Mouse (Mus musculus) effector memory CD4-positive, alpha-beta T cell, adult 7 months (primary cell): Measurements from ENCODE around the gene Guca1a. TPM values are rescaled to one million over a fixed set of nuclear protein-coding genes. Genes with fewer than 3 reads are reported as not detected.

Experiments used
- polyA plus RNA-seq: library from polyadenylated mRNA; unstranded; fragments of 100-300 nt; shearing (Covaris generic); gene quantifications from one replicate; pipeline ENCODE4 v1.2.1, GENCODE M21; 2017

Guca1a gene
- not detected for polyA plus RNA-seq

DNA sequence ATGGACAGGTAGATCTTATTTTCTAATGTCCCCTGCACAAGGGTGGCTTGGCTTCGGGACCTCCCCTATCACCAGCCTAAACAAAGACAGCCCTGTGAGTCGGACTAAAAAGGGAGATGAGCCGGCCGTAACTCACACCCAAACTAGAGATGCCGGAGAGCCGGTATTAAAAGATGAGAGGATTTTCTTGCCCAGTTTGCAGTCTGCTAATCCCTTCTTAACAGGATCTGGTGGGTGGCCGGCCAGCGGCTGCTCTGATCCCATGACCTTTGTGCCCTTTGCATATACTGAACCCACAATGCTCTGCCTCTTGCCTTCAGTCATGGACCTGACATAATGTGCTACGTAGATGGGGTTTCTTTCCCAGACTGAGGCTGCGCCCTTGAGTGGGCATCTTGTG, at the start of gene Guca1a:
Guca1a (minus strand) TSS at position 134 of the 400 bp plus-strand sequence.

DNA sequence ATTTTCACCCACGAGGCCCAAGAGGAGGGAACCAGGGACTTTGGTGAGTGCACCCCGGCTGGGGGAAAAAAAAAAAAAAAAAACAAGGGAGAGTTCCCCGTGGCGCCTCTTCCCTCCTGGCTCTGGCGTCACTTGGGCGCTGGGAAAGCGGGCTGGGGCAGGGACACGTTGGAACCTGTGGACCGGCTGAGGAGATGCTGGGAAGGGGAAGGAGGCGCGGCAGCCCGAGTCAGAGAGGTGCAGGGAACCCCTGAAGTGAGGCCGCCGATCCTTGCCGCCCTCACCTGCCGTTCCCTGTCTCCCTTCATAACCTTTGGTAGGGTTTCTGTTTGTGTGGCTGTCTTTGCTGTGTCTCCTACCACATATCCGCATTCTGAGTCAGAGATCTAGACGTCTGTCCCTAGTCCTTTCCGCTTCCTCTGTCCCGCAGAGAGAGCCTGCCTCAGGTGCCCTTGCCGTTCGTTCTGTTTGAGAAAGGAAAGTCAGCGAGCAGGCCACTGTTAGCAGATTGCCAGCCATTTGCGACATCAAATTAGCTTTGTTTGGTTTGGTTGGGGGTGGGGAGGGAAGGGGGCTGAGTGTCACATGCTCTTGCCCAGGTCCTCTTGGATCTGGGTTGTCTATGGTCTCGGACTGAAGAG, 36.6 kb upstream of the Guca1a start, which contains the start of gene 1700001C19Rik:
1700001C19Rik (minus strand) TSS at position 470 of the 641 bp plus-strand sequence.

DNA sequence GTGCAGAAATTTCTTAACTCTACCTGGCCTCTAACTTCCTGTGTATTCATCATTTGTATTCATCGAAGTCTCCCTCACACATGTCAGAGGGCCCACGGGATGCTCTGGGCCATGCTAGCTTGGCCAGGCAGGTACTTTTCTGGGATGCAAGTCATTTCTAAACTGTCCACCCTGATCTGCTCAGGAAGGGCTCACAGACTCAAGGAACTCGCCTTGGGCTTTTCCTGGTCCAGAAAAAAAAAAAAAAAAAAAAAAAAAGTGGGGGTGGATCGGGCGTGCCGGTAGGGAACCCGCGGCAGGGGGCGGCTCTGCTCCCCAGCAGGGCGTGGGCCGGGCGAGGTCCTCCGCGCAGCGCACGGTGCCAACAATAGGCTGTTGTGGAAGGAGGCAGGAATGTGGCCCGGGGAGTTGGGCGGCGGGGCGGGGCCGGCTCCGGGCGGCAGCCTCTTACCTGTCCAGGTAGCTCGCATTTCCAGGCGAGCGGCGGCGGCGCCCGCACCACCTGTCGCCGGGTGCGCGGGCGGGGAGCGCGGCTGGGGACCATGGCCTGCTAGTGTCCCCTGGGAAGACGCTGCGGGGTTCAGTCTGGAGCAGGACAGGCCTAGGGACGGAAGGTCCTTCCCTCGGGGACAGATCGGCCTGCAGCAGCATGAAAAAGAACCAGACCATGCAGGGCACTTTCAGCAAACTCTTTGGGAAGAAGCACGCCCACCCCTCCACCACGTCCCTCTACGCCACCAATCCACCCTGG, 35.9 kb upstream of the Guca1a start, which contains the start of gene AI661453:
AI661453 (plus strand) TSS at position 460 of the 751 bp plus-strand sequence.

DNA sequence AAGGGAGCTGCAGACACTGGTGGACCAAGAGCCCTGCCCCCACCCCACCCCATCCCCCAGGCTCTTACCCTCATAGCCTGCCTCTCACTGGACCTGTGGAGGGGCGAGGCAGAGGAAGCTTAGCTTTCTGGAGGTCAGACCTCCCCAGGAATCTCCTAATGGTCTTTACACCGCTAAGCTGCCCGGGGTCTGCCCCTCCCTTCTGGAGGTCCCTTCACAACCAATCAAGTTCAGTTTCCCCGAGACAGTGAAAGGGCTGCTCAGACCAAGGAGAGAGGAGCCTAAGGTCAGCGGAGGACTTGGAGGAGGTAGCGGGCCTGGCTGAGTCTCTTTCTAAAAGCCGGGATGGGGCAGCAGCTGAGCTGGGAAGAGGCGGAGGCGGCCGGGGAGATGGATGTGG, 15.2 kb downstream of the Guca1a start, which contains the start of gene Guca1b:
Guca1b (plus strand) TSS at position 249 of the 400 bp plus-strand sequence.

DNA sequence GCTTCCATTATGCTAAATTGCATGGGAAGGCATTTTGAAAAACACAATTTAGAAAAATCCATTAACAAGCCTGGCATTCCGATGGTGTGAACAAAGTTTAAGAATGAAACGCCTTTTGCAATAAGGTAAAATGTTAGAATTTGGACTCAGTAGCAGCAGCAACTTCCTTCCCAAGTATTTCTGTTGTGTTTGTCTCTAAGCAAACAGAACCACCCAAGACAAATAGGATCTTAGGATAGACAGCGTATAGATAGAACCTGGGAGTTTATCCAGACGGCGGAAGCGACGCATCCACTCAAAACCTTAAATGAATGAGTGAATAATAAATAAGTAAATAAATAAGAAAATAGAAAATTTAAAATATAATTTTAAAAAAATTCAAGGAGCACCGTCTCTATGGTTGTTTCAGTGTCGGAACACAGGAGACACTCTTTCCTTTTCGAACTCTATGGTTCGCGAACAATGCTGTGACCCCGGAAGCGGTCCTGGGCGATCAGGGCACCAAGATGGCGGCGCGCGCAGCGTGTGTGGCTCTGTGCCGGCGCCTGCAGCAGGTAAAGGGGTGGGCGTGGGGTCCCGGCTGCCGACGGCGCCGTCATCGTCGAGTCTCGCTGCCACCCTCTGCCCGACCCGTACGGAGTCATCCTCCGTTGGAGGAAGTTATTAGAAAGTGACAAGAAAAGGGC, 31.8 kb downstream of the Guca1a start, which contains the start of gene Mrps10:
Mrps10 (plus strand) TSS at position 487 of the 686 bp plus-strand sequence.

Other genes with a start within 250 kb of the Guca1a start
- gene Mrps10, start 31.7 kb downstream of the Guca1a start, polyA plus RNA-seq = 27.2 TPM
- gene Guca1b, start 15.2 kb downstream of the Guca1a start, polyA plus RNA-seq = 1.7 TPM
- gene AI661453, start 36.0 kb upstream of the Guca1a start, polyA plus RNA-seq = not detected
- not detected for gene 1700001C19Rik, start 36.8 kb upstream of the Guca1a start, polyA plus RNA-seq
- gene Taf8, start 101.7 kb upstream of the Guca1a start, polyA plus RNA-seq = 47.6 TPM
- 327 TPM for gene Ccnd3, start 104.5 kb upstream of the Guca1a start, polyA plus RNA-seq
- 20.1 TPM for gene Bysl, start 210.9 kb upstream of the Guca1a start, polyA plus RNA-seq
- gene Med20, start 211.0 kb upstream of the Guca1a start, polyA plus RNA-seq = 33.6 TPM
- 3.0 TPM for gene Gm20517, start 211.0 kb upstream of the Guca1a start, polyA plus RNA-seq
- 5.1 TPM for gene Usp49, start 230.1 kb upstream of the Guca1a start, polyA plus RNA-seq